Mouse (Mus musculus) C2C12 (cell line): ENCODE results near the gene Uba5.

Source experiments
- CEBPB ChIP-seq: IDR thresholded peaks from one replicate; pipeline ENCODE4 v1.6.1; 2011; ENCODE audit warnings: low read depth, mild to moderate bottlenecking, control low read depth, moderate library complexity
- CTCF ChIP-seq: IDR thresholded peaks from one replicate; pipeline ENCODE4 v1.5.1; 2011; ENCODE audit not compliant: control insufficient read depth, insufficient read depth, insufficient read length
- FOSL1 ChIP-seq: IDR thresholded peaks from one replicate; pipeline ENCODE4 v1.8.0; 2011; ENCODE audit warnings: mild to moderate bottlenecking, low read length; ENCODE audit not compliant: poor library complexity, insufficient read depth, severe bottlenecking
- MAX ChIP-seq: IDR thresholded peaks from one replicate; pipeline ENCODE4 v1.6.1; 2011; ENCODE audit warnings: mild to moderate bottlenecking, control low read depth
- MYOD1 ChIP-seq: IDR thresholded peaks from one replicate; pipeline ENCODE4 v1.6.1; 2011; ENCODE audit warnings: low read depth; ENCODE audit not compliant: control insufficient read depth, insufficient read length
- MYOG ChIP-seq: IDR thresholded peaks from one replicate; pipeline ENCODE4 v1.6.1; 2011; ENCODE audit not compliant: control insufficient read depth, insufficient read length; ENCODE audit errors: extremely low read depth
- USF1 ChIP-seq: IDR thresholded peaks from one replicate; pipeline ENCODE4 v1.6.1; 2011; ENCODE audit warnings: low read depth, mild to moderate bottlenecking, control low read depth, moderate library complexity

- TF ChIP-seq FOSL1 = no peak
- TF ChIP-seq CTCF = no peak
- no peak for TF ChIP-seq USF1
- no peak for TF ChIP-seq MYOD1
- TF ChIP-seq MAX = no peak
- TF ChIP-seq CEBPB = no peak
- TF ChIP-seq MYOG = no peak
These were observed 8.1 kb upstream of the Uba5 start for GRCm38 (mm10) chr9:104070863-104071604.
